Mouse (Mus musculus): ENCODE results near the gene Emx1. TPM values are rescaled to one million over a fixed set of nuclear protein-coding genes. Genes with fewer than 3 reads are reported as not detected.
A peak's percentile ranks its signal among the peaks of the same experiment; 100 is the strongest.

The Emx1 gene
- polyA plus RNA-seq, 1 experiment = 0.10 TPM

DNA sequence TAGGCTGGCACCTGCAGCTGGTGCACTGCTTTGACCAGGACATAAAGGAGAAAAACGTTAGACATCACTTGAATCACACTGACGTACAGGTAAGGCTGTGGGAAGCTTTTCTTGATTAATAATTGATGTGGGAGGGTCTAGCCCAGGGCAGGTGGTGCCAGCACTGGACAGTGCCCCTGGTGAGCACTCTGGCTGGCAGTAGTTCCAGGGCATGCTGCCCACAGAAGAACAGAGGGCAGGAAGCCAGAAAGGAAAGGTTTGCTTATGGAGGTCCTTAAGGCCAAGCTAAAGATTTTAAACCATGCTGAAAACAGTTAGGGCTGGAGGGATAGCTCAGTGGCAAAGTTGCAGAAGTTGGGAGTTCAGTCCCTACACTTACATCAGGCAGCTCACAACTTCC, 7.2 kb upstream of the Emx1 start:
- H3K27me3 ChIP-seq (ENCODE audit: control insufficient read depth, insufficient read depth, low read length) = no peaks in the 10 kb centered on the region
- TF ChIP-seq POLR2A (IDR thresholded peaks at IDR 0.05; ENCODE audit: control insufficient read depth, low read depth, low read length) (no peak), CTCF (IDR thresholded peaks at IDR 0.05; ENCODE audit: control insufficient read depth, insufficient read depth, insufficient replicate concordance, low read depth, low read length) (no peak)
- no peak overlapping the region for H3K27ac ChIP-seq (ENCODE audit: control insufficient read depth, insufficient read depth, low read depth, low read length)
- no peaks in the 10 kb centered on the region for H3K36me3 ChIP-seq (ENCODE audit: control insufficient read depth, insufficient read depth, low read length)
- no peak overlapping the region for H3K4me3 ChIP-seq (ENCODE audit: control insufficient read depth, low read depth, low read length)
- no peaks in the 10 kb centered on the region for H3K4me1 ChIP-seq (ENCODE audit: control insufficient read depth, insufficient read depth, low read length)

DNA sequence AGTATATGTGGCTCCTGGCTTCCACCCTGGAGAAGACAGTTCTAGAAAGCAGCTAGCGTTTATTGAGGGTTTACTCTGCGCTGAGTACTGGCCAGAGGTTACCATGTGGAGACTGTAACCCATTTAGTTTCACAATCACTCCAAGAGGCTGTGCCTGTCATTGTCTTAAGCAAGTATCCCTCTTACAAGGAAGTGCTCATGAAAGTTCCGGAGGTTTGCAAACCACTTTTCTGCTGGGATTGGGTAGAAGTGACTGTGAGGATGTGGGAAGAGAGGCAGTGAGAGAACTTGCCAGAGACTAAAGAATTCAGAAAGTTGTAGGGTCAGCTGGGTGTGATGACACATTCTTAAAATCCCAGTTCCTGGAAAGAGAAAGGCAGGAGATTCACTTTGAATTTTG, 3.3 kb upstream of the Emx1 start:
- Histone ChIP-seq H3K4me1 (ENCODE audit: control insufficient read depth, insufficient read depth, low read length) (peaks cover 14% of the 10 kb centered on the region), H3K36me3 (ENCODE audit: control insufficient read depth, insufficient read depth, low read length) (no peaks in the 10 kb centered on the region), H3K4me3 (ENCODE audit: control insufficient read depth, low read depth, low read length) (no peak overlapping the region), H3K27me3 (ENCODE audit: control insufficient read depth, insufficient read depth, low read length) (peaks cover 10% of the 10 kb centered on the region), H3K27ac (ENCODE audit: control insufficient read depth, insufficient read depth, low read depth, low read length) (no peak overlapping the region)
- TF ChIP-seq CTCF (IDR thresholded peaks at IDR 0.05; ENCODE audit: control insufficient read depth, insufficient read depth, insufficient replicate concordance, low read depth, low read length) = no peak
- no peak for TF ChIP-seq POLR2A (IDR thresholded peaks at IDR 0.05; ENCODE audit: control insufficient read depth, low read depth, low read length)

DNA sequence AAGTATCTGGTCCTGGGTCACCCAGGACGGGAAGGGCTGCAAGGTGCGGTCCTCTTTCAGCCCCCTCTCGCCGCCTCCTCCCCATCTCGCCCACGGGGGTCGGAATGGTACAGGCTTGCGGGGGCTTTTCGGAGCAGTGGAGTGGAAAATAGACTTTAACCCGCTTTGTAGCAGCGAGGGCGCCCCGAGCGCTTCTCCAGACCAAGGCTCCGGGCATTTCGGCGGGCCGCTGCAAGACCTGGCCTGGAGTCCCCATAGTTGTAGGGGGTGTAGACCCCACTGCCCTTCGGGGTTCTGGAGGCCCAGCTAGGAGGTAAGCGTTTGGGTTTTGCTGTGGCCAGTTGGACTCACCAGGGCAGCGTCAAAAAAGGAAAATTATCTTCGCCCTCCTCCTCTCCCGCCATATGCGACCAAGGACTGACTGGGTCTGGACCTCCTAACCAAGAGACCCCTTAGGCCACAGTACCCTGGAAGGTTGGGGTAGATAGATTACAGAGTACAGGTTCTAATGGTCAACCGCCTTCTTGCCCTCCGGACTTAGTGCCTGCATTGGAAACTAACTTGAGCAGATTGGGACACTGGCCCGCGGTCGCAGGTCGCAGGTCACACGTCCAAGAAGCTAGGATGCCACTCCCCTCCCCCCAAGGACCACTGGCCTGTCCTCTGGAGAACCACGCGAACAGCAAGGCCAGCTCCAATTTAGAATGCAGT, 1.1 kb upstream of the Emx1 start:
- H3K27me3 ChIP-seq (ENCODE audit: control insufficient read depth, insufficient read depth, low read length) = peaks cover 15% of the 10 kb centered on the region
- H3K4me3 ChIP-seq (ENCODE audit: control insufficient read depth, low read depth, low read length) = peak overlapping the region; percentile 11
- TF ChIP-seq CTCF (IDR thresholded peaks at IDR 0.05; ENCODE audit: control insufficient read depth, insufficient read depth, insufficient replicate concordance, low read depth, low read length) = no peak
- no peak for TF ChIP-seq POLR2A (IDR thresholded peaks at IDR 0.05; ENCODE audit: control insufficient read depth, low read depth, low read length)
- peaks cover 14% of the 10 kb centered on the region for H3K4me1 ChIP-seq (ENCODE audit: control insufficient read depth, insufficient read depth, low read length)
- no peaks in the 10 kb centered on the region for H3K36me3 ChIP-seq (ENCODE audit: control insufficient read depth, insufficient read depth, low read length)
- H3K27ac ChIP-seq (ENCODE audit: control insufficient read depth, insufficient read depth, low read depth, low read length) = no peak overlapping the region

GRCm38 (mm10) chr6:85186744-85187059, 536 bp upstream of the Emx1 start:
- no peak for TF ChIP-seq POLR2A (IDR thresholded peaks at IDR 0.05; ENCODE audit: control insufficient read depth, low read depth, low read length)
- no peak for TF ChIP-seq CTCF (IDR thresholded peaks at IDR 0.05; ENCODE audit: control insufficient read depth, insufficient read depth, insufficient replicate concordance, low read depth, low read length)
- H3K36me3 ChIP-seq (ENCODE audit: control insufficient read depth, insufficient read depth, low read length) = no peaks in the 10 kb centered on the region
- peaks cover 14% of the 10 kb centered on the region for H3K4me1 ChIP-seq (ENCODE audit: control insufficient read depth, insufficient read depth, low read length)
- H3K27me3 ChIP-seq (ENCODE audit: control insufficient read depth, insufficient read depth, low read length) = peaks cover 15% of the 10 kb centered on the region
- H3K27ac ChIP-seq (ENCODE audit: control insufficient read depth, insufficient read depth, low read depth, low read length) = no peak overlapping the region
- H3K4me3 ChIP-seq (ENCODE audit: control insufficient read depth, low read depth, low read length) = peak overlapping the region; percentile 11

DNA sequence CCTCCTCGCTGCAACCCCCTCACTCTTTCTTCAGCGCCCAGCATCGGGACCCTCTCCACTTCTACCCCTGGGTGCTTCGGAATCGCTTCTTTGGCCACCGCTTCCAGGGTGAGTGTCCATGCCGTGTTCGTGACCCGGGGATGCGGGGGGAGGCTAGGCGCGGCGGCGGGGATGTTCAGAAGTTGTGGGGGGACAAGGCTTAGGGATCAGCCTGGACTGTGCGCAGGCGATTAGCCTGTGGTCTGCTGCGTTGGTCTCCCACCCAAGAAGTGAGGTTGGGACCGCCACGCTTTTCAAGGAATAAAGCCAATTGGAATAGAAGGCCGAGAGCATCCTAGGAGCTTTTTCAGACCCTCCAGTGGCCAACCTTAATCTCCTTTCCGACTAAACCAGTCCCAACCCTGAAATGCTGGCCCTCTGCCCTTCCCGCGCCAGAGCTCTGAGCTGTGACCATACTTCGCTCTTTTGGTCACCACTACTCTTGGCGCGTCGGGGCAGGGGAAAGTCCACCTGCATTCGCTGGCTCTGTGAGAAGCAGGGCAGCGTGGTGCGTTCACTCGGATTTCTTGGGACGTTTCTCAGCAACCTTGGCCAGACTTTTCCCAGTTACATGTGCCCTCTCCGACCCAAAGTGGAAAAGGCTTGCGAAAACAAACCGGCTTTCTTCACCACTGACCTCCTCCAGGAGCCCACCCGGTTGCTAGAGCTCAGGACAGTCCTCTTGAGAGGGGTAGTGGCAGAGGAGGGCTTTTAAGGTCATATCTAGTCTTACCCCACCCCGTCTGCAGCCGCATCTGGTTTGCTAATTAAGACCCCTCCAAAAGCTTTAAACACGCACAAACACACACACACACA, 1.2 kb downstream of the Emx1 start:
- no peak overlapping the region; the same call in 1 of the 2 replicates for H3K4me3 ChIP-seq (ENCODE audit: control insufficient read depth, low read depth, low read length)
- TF ChIP-seq CTCF (IDR thresholded peaks at IDR 0.05; ENCODE audit: control insufficient read depth, insufficient read depth, insufficient replicate concordance, low read depth, low read length) = no peak
- no peak for TF ChIP-seq POLR2A (IDR thresholded peaks at IDR 0.05; ENCODE audit: control insufficient read depth, low read depth, low read length)
- H3K27me3 ChIP-seq (ENCODE audit: control insufficient read depth, insufficient read depth, low read length) = peaks cover 15% of the 10 kb centered on the region
- no peak overlapping the region for H3K27ac ChIP-seq (ENCODE audit: control insufficient read depth, insufficient read depth, low read depth, low read length)
- no peaks in the 10 kb centered on the region for H3K36me3 ChIP-seq (ENCODE audit: control insufficient read depth, insufficient read depth, low read length)
- H3K4me1 ChIP-seq (ENCODE audit: control insufficient read depth, insufficient read depth, low read length) = peaks cover 14% of the 10 kb centered on the region

- TF ChIP-seq CTCF (IDR thresholded peaks at IDR 0.05; ENCODE audit: control insufficient read depth, insufficient read depth, insufficient replicate concordance, low read depth, low read length) (no peak), POLR2A (IDR thresholded peaks at IDR 0.05; ENCODE audit: control insufficient read depth, low read depth, low read length) (no peak)
- Histone ChIP-seq H3K4me3 (ENCODE audit: control insufficient read depth, low read depth, low read length) (no peak overlapping the region), H3K27ac (ENCODE audit: control insufficient read depth, insufficient read depth, low read depth, low read length) (no peak overlapping the region), H3K27me3 (ENCODE audit: control insufficient read depth, insufficient read depth, low read length) (peaks cover 15% of the 10 kb centered on the region), H3K4me1 (ENCODE audit: control insufficient read depth, insufficient read depth, low read length) (peaks cover 19% of the 10 kb centered on the region), H3K36me3 (ENCODE audit: control insufficient read depth, insufficient read depth, low read length) (no peaks in the 10 kb centered on the region)
These were observed 2.1 kb downstream of the Emx1 start for GRCm38 (mm10) chr6:85189361-85189760.

GRCm38 (mm10) chr6:85189911-85190591, 2.8 kb downstream of the Emx1 start:
- TF ChIP-seq CTCF (IDR thresholded peaks at IDR 0.05; ENCODE audit: control insufficient read depth, insufficient read depth, insufficient replicate concordance, low read depth, low read length) = no peak
- no peak for TF ChIP-seq POLR2A (IDR thresholded peaks at IDR 0.05; ENCODE audit: control insufficient read depth, low read depth, low read length)
- Histone ChIP-seq H3K4me3 (ENCODE audit: control insufficient read depth, low read depth, low read length) (no peak overlapping the region), H3K36me3 (ENCODE audit: control insufficient read depth, insufficient read depth, low read length) (no peaks in the 10 kb centered on the region), H3K4me1 (ENCODE audit: control insufficient read depth, insufficient read depth, low read length) (peaks cover 20% of the 10 kb centered on the region), H3K27me3 (ENCODE audit: control insufficient read depth, insufficient read depth, low read length) (peaks cover 15% of the 10 kb centered on the region), H3K27ac (ENCODE audit: control insufficient read depth, insufficient read depth, low read depth, low read length) (no peak overlapping the region)
